Mouse (Mus musculus): Measurements from ENCODE around the gene 1700014D04Rik. TPM values are rescaled to one million over a fixed set of nuclear protein-coding genes. Genes with fewer than 3 reads are reported as not detected.
"Not testable (repeated sequence)": the region's sequence is repeated elsewhere in the genome, so short reads cannot be mapped to it uniquely, and the experiment has no call there.

1700014D04Rik gene
- polyA plus RNA-seq, 1 experiment from 2014 or later = not detected

- Histone ChIP-seq H3K4me2 (no peak within 1 kb of the TSS), H3K36me3 (ENCODE audit: control insufficient read depth, insufficient read depth, low read length) (no peaks in the 10 kb centered on the region), H3K27ac (ENCODE audit: low read depth, low read length) (no peak within 1 kb of the TSS), H3K9me3 (ENCODE audit: control insufficient read depth, low read length) (no peaks in the 10 kb centered on the region), H3K4me3 (ENCODE audit: low read depth, low read length) (no peak within 1 kb of the TSS), H3K27me3 (replicated peaks; ENCODE audit: control insufficient read depth, insufficient read depth, low read length) (peaks cover 16% of the 10 kb centered on the region), H3K4me1 (replicated peaks; ENCODE audit: control insufficient read depth, insufficient read depth, low read length) (no peaks in the 10 kb centered on the region), H3K9ac (ENCODE audit: low read depth, low read length) (no peak within 1 kb of the TSS)
- WGBS = 83% methylated on average over 15 of the region's 15 CpGs
- DNase-seq (ENCODE audit: low spot score) = no peak
- ATAC-seq (replicated peaks; ENCODE audit: low FRiP score) = no peak
Observed at GRCm38 (mm10) chr13:59710230-59710629, 36.3 kb downstream of the 1700014D04Rik start, which contains the start of gene Spata31d1a. Gene Spata31d1a, minus strand, starts transcription at chr13:59710330.

- WGBS = 33% methylated on average over 12 of the region's 12 CpGs
- no peaks in the 10 kb centered on the region for H3K36me3 ChIP-seq (ENCODE audit: control insufficient read depth, insufficient read depth, low read length)
- H3K4me1 ChIP-seq (replicated peaks; ENCODE audit: control insufficient read depth, insufficient read depth, low read length) = 0 out of 2 replicates have a peak, but pooled peaks cover 9% of the 10 kb centered on the region
- peaks cover 11% of the 10 kb centered on the region for H3K27me3 ChIP-seq (replicated peaks; ENCODE audit: control insufficient read depth, insufficient read depth, low read length)
- ATAC-seq (replicated peaks; ENCODE audit: low FRiP score) (no peak), DNase-seq (ENCODE audit: low spot score) (no peak)
- no peak overlapping the region for H3K4me2 ChIP-seq
- H3K9ac ChIP-seq (ENCODE audit: low read depth, low read length) = no peak overlapping the region
- no peaks in the 10 kb centered on the region for H3K9me3 ChIP-seq (ENCODE audit: control insufficient read depth, low read length)
- no peak overlapping the region for H3K4me3 ChIP-seq (ENCODE audit: low read depth, low read length)
- H3K27ac ChIP-seq (ENCODE audit: low read depth, low read length) = no peak overlapping the region
Observed at GRCm38 (mm10) chr13:59704562-59704961, 42.0 kb downstream of the 1700014D04Rik start.

- H3K4me2 ChIP-seq = no peak overlapping the region
- no peaks in the 10 kb centered on the region for H3K36me3 ChIP-seq (ENCODE audit: control insufficient read depth, insufficient read depth, low read length)
- no peaks in the 10 kb centered on the region for H3K9me3 ChIP-seq (ENCODE audit: control insufficient read depth, low read length)
- H3K27ac ChIP-seq (ENCODE audit: low read depth, low read length) = no peak overlapping the region
- 82% methylated on average over 12 of the region's 12 CpGs for WGBS
- H3K4me3 ChIP-seq (ENCODE audit: low read depth, low read length) = no peak overlapping the region
- no peak for DNase-seq (ENCODE audit: low spot score)
- H3K4me1 ChIP-seq (replicated peaks; ENCODE audit: control insufficient read depth, insufficient read depth, low read length) = 0 out of 2 replicates have a peak, but pooled peaks cover 9% of the 10 kb centered on the region
- peaks cover 11% of the 10 kb centered on the region for H3K27me3 ChIP-seq (replicated peaks; ENCODE audit: control insufficient read depth, insufficient read depth, low read length)
- ATAC-seq (replicated peaks; ENCODE audit: low FRiP score) = no peak
- no peak overlapping the region for H3K9ac ChIP-seq (ENCODE audit: low read depth, low read length)
Observed at GRCm38 (mm10) chr13:59703514-59703913, 43.0 kb downstream of the 1700014D04Rik start.

GRCm38 (mm10) chr13:59700137-59700536 lies 46.4 kb downstream of the 1700014D04Rik start:
- whole genome bisulfite sequencing = 60% methylated on average over 1 of the region's 1 CpGs
- DNase-seq (ENCODE audit: low spot score); H3K36me3 ChIP-seq (ENCODE audit: control insufficient read depth, insufficient read depth, low read length); H3K9me3 ChIP-seq (ENCODE audit: control insufficient read depth, low read length); H3K9ac ChIP-seq (ENCODE audit: low read depth, low read length); H3K27ac ChIP-seq (ENCODE audit: low read depth, low read length); H3K27me3 ChIP-seq (replicated peaks; ENCODE audit: control insufficient read depth, insufficient read depth, low read length); H3K4me1 ChIP-seq (replicated peaks; ENCODE audit: control insufficient read depth, insufficient read depth, low read length); ATAC-seq (replicated peaks; ENCODE audit: low FRiP score); H3K4me3 ChIP-seq (ENCODE audit: low read depth, low read length); H3K4me2 ChIP-seq: not testable (repeated sequence)

- WGBS = 86% methylated on average over 8 of the region's 8 CpGs
- Histone ChIP-seq H3K9me3 (ENCODE audit: control insufficient read depth, low read length) (no peaks in the 10 kb centered on the region), H3K4me2 (no peak overlapping the region), H3K27ac (ENCODE audit: low read depth, low read length) (no peak overlapping the region), H3K4me1 (replicated peaks; ENCODE audit: control insufficient read depth, insufficient read depth, low read length) (0 out of 2 replicates have a peak, but pooled peaks cover 2% of the 10 kb centered on the region), H3K9ac (ENCODE audit: low read depth, low read length) (no peak overlapping the region), H3K4me3 (ENCODE audit: low read depth, low read length) (no peak overlapping the region), H3K36me3 (ENCODE audit: control insufficient read depth, insufficient read depth, low read length) (no peaks in the 10 kb centered on the region), H3K27me3 (replicated peaks; ENCODE audit: control insufficient read depth, insufficient read depth, low read length) (peaks cover 4% of the 10 kb centered on the region)
- no peak for DNase-seq (ENCODE audit: low spot score)
- ATAC-seq (replicated peaks; ENCODE audit: low FRiP score) = no peak
Observed at GRCm38 (mm10) chr13:59699131-59699530, 47.4 kb downstream of the 1700014D04Rik start.

- no peaks in the 10 kb centered on the region for H3K36me3 ChIP-seq (ENCODE audit: control insufficient read depth, insufficient read depth, low read length)
- no peak overlapping the region for H3K27ac ChIP-seq (ENCODE audit: low read depth, low read length)
- DNase-seq (ENCODE audit: low spot score) (no peak), ATAC-seq (replicated peaks; ENCODE audit: low FRiP score) (no peak)
- 78% methylated on average over 7 of the region's 7 CpGs for WGBS
- no peak overlapping the region for H3K4me2 ChIP-seq
- H3K4me3 ChIP-seq (ENCODE audit: low read depth, low read length) = no peak overlapping the region
- H3K27me3 ChIP-seq (replicated peaks; ENCODE audit: control insufficient read depth, insufficient read depth, low read length) = no peaks in the 10 kb centered on the region
- no peaks in the 10 kb centered on the region for H3K4me1 ChIP-seq (replicated peaks; ENCODE audit: control insufficient read depth, insufficient read depth, low read length)
- no peaks in the 10 kb centered on the region for H3K9me3 ChIP-seq (ENCODE audit: control insufficient read depth, low read length)
- no peak overlapping the region for H3K9ac ChIP-seq (ENCODE audit: low read depth, low read length)
Observed at GRCm38 (mm10) chr13:59695781-59696180, 50.8 kb downstream of the 1700014D04Rik start.

GRCm38 (mm10) chr13:59694008-59694407 lies 52.5 kb downstream of the 1700014D04Rik start, which contains the start of gene 4921517D22Rik:
Gene 4921517D22Rik, minus strand, starts transcription at chr13:59694108.
- no peaks in the 10 kb centered on the region for H3K27me3 ChIP-seq (replicated peaks; ENCODE audit: control insufficient read depth, insufficient read depth, low read length)
- 74% methylated on average over 3 of the region's 3 CpGs for WGBS
- no peak within 1 kb of the TSS for H3K9ac ChIP-seq (ENCODE audit: low read depth, low read length)
- no peaks in the 10 kb centered on the region for H3K9me3 ChIP-seq (ENCODE audit: control insufficient read depth, low read length)
- H3K4me1 ChIP-seq (replicated peaks; ENCODE audit: control insufficient read depth, insufficient read depth, low read length) = no peaks in the 10 kb centered on the region
- no peak within 1 kb of the TSS for H3K4me3 ChIP-seq (ENCODE audit: low read depth, low read length)
- H3K27ac ChIP-seq (ENCODE audit: low read depth, low read length) = no peak within 1 kb of the TSS
- no peaks in the 10 kb centered on the region for H3K36me3 ChIP-seq (ENCODE audit: control insufficient read depth, insufficient read depth, low read length)
- DNase-seq (ENCODE audit: low spot score) = no peak
- ATAC-seq (replicated peaks; ENCODE audit: low FRiP score) = no peak
- H3K4me2 ChIP-seq = no peak within 1 kb of the TSS

- no peak for ATAC-seq (replicated peaks; ENCODE audit: low FRiP score)
- Histone ChIP-seq H3K27me3 (replicated peaks; ENCODE audit: control insufficient read depth, insufficient read depth, low read length) (no peaks in the 10 kb centered on the region), H3K4me3 (ENCODE audit: low read depth, low read length) (no peak overlapping the region), H3K36me3 (ENCODE audit: control insufficient read depth, insufficient read depth, low read length) (no peaks in the 10 kb centered on the region), H3K27ac (ENCODE audit: low read depth, low read length) (no peak overlapping the region), H3K9me3 (ENCODE audit: control insufficient read depth, low read length) (no peaks in the 10 kb centered on the region), H3K4me2 (no peak overlapping the region), H3K9ac (ENCODE audit: low read depth, low read length) (no peak overlapping the region), H3K4me1 (replicated peaks; ENCODE audit: control insufficient read depth, insufficient read depth, low read length) (no peaks in the 10 kb centered on the region)
- 83% methylated on average over 10 of the region's 10 CpGs for WGBS
- no peak for DNase-seq (ENCODE audit: low spot score)
Observed at GRCm38 (mm10) chr13:59691478-59691877, 55.1 kb downstream of the 1700014D04Rik start.

Measured in liver, embryonic 11.5 days (tissue).